Mouse (Mus musculus): ENCODE measurements at regions not wholly inside any gene's neighbourhood (a gene's known extent, or its start where the extent isn't known, plus 50 kb on each side); places are given as distances from the start of the nearest gene placed in this dataset.

- Histone ChIP-seq H3K4me3 (ENCODE audit: low read depth, low read length) (no peak overlapping the region), H3K9ac (ENCODE audit: low read depth, low read length) (no peak overlapping the region), H3K4me1 (replicated peaks; ENCODE audit: control insufficient read depth, insufficient read depth, low read length) (no peaks in the 10 kb centered on the region), H3K9me3 (ENCODE audit: control insufficient read depth, low read length) (no peaks in the 10 kb centered on the region), H3K4me2 (replicated peaks; ENCODE audit: low read depth, low read length) (no peak overlapping the region), H3K27ac (ENCODE audit: low read depth, low read length) (no peak overlapping the region), H3K27me3 (ENCODE audit: control insufficient read depth, insufficient read depth, low read length) (no peaks in the 10 kb centered on the region), H3K36me3 (ENCODE audit: control insufficient read depth, insufficient read depth, low read length) (no peaks in the 10 kb centered on the region)
- DNase-seq (ENCODE audit: low spot score), result no peak
- no peak for ATAC-seq (ENCODE audit: low FRiP score)
- 92% methylated on average over 2 of the region's 2 CpGs for WGBS
These were observed 529.4 kb upstream of the Syt1 start for GRCm38 (mm10) chr10:109540229-109540628.

GRCm38 (mm10) chr10:109528096-109528495 lies 517.3 kb upstream of the Syt1 start:
- no peak for ATAC-seq (ENCODE audit: low FRiP score)
- H3K9me3 ChIP-seq (ENCODE audit: control insufficient read depth, low read length), result no peaks in the 10 kb centered on the region
- no peaks in the 10 kb centered on the region for H3K4me1 ChIP-seq (replicated peaks; ENCODE audit: control insufficient read depth, insufficient read depth, low read length)
- H3K9ac ChIP-seq (ENCODE audit: low read depth, low read length), result no peak overlapping the region
- H3K36me3 ChIP-seq (ENCODE audit: control insufficient read depth, insufficient read depth, low read length), result no peaks in the 10 kb centered on the region
- H3K27me3 ChIP-seq (ENCODE audit: control insufficient read depth, insufficient read depth, low read length), result no peaks in the 10 kb centered on the region
- H3K4me2 ChIP-seq (replicated peaks; ENCODE audit: low read depth, low read length), result no peak overlapping the region
- no peak for DNase-seq (ENCODE audit: low spot score)
- no peak overlapping the region for H3K4me3 ChIP-seq (ENCODE audit: low read depth, low read length)
- 85% methylated on average over 2 of the region's 2 CpGs for WGBS
- no peak overlapping the region for H3K27ac ChIP-seq (ENCODE audit: low read depth, low read length)

- H3K9me3 ChIP-seq (ENCODE audit: control insufficient read depth, low read length), result no peaks in the 10 kb centered on the region
- H3K4me3 ChIP-seq (ENCODE audit: low read depth, low read length), result no peak overlapping the region
- H3K36me3 ChIP-seq (ENCODE audit: control insufficient read depth, insufficient read depth, low read length), result no peaks in the 10 kb centered on the region
- H3K9ac ChIP-seq (ENCODE audit: low read depth, low read length), result no peak overlapping the region
- no peaks in the 10 kb centered on the region for H3K4me1 ChIP-seq (replicated peaks; ENCODE audit: control insufficient read depth, insufficient read depth, low read length)
- 15% methylated on average over 2 of the region's 2 CpGs for WGBS
- H3K27ac ChIP-seq (ENCODE audit: low read depth, low read length), result no peak overlapping the region
- H3K4me2 ChIP-seq (replicated peaks; ENCODE audit: low read depth, low read length), result no peak overlapping the region
- DNase-seq (ENCODE audit: low spot score), result no peak
- no peak for ATAC-seq (ENCODE audit: low FRiP score)
- H3K27me3 ChIP-seq (ENCODE audit: control insufficient read depth, insufficient read depth, low read length), result no peaks in the 10 kb centered on the region
These were observed 510.9 kb upstream of the Syt1 start for GRCm38 (mm10) chr10:109521681-109522080.

- Histone ChIP-seq H3K9me3 (ENCODE audit: control insufficient read depth, low read length) (no peaks in the 10 kb centered on the region), H3K27me3 (ENCODE audit: control insufficient read depth, insufficient read depth, low read length) (no peaks in the 10 kb centered on the region), H3K36me3 (ENCODE audit: control insufficient read depth, insufficient read depth, low read length) (no peaks in the 10 kb centered on the region), H3K27ac (ENCODE audit: low read depth, low read length) (no peak overlapping the region), H3K9ac (ENCODE audit: low read depth, low read length) (no peak overlapping the region), H3K4me3 (ENCODE audit: low read depth, low read length) (no peak overlapping the region), H3K4me2 (replicated peaks; ENCODE audit: low read depth, low read length) (no peak overlapping the region), H3K4me1 (replicated peaks; ENCODE audit: control insufficient read depth, insufficient read depth, low read length) (no peaks in the 10 kb centered on the region)
- DNase-seq (ENCODE audit: low spot score), result no peak
- 91% methylated on average over 1 of the region's 1 CpGs for WGBS
- no peak for ATAC-seq (ENCODE audit: low FRiP score)
These were observed 506.9 kb upstream of the Syt1 start for GRCm38 (mm10) chr10:109517664-109518063.

- ATAC-seq (ENCODE audit: low FRiP score) (no peak), DNase-seq (ENCODE audit: low spot score) (no peak)
- Histone ChIP-seq H3K36me3 (ENCODE audit: control insufficient read depth, insufficient read depth, low read length) (no peaks in the 10 kb centered on the region), H3K4me1 (replicated peaks; ENCODE audit: control insufficient read depth, insufficient read depth, low read length) (no peaks in the 10 kb centered on the region), H3K9me3 (ENCODE audit: control insufficient read depth, low read length) (no peaks in the 10 kb centered on the region), H3K4me3 (ENCODE audit: low read depth, low read length) (no peak overlapping the region), H3K4me2 (replicated peaks; ENCODE audit: low read depth, low read length) (no peak overlapping the region), H3K9ac (ENCODE audit: low read depth, low read length) (no peak overlapping the region), H3K27me3 (ENCODE audit: control insufficient read depth, insufficient read depth, low read length) (no peaks in the 10 kb centered on the region), H3K27ac (ENCODE audit: low read depth, low read length) (no peak overlapping the region)
- WGBS, result 97% methylated on average over 3 of the region's 3 CpGs
These were observed 504.4 kb upstream of the Syt1 start for GRCm38 (mm10) chr10:109515225-109515624.

- Histone ChIP-seq H3K36me3 (ENCODE audit: control insufficient read depth, insufficient read depth, low read length) (no peaks in the 10 kb centered on the region), H3K9me3 (ENCODE audit: control insufficient read depth, low read length) (no peaks in the 10 kb centered on the region), H3K27me3 (ENCODE audit: control insufficient read depth, insufficient read depth, low read length) (no peaks in the 10 kb centered on the region), H3K4me2 (replicated peaks; ENCODE audit: low read depth, low read length) (no peak overlapping the region), H3K9ac (ENCODE audit: low read depth, low read length) (no peak overlapping the region), H3K27ac (ENCODE audit: low read depth, low read length) (no peak overlapping the region), H3K4me1 (replicated peaks; ENCODE audit: control insufficient read depth, insufficient read depth, low read length) (no peaks in the 10 kb centered on the region), H3K4me3 (ENCODE audit: low read depth, low read length) (no peak overlapping the region)
- WGBS, result 62% methylated on average over 1 of the region's 1 CpGs
- DNase-seq (ENCODE audit: low spot score), result no peak
- no peak for ATAC-seq (ENCODE audit: low FRiP score)
These were observed 500.3 kb upstream of the Syt1 start for GRCm38 (mm10) chr10:109510917-109511715.

GRCm38 (mm10) chr10:109508553-109508952 lies 497.8 kb upstream of the Syt1 start:
- no peak overlapping the region for H3K27ac ChIP-seq (ENCODE audit: low read depth, low read length)
- no peaks in the 10 kb centered on the region for H3K4me1 ChIP-seq (replicated peaks; ENCODE audit: control insufficient read depth, insufficient read depth, low read length)
- H3K9me3 ChIP-seq (ENCODE audit: control insufficient read depth, low read length), result no peaks in the 10 kb centered on the region
- no peaks in the 10 kb centered on the region for H3K36me3 ChIP-seq (ENCODE audit: control insufficient read depth, insufficient read depth, low read length)
- ATAC-seq (ENCODE audit: low FRiP score) (no peak), DNase-seq (ENCODE audit: low spot score) (no peak)
- no peak overlapping the region for H3K9ac ChIP-seq (ENCODE audit: low read depth, low read length)
- no peak overlapping the region for H3K4me2 ChIP-seq (replicated peaks; ENCODE audit: low read depth, low read length)
- no peak overlapping the region for H3K4me3 ChIP-seq (ENCODE audit: low read depth, low read length)
- no peaks in the 10 kb centered on the region for H3K27me3 ChIP-seq (ENCODE audit: control insufficient read depth, insufficient read depth, low read length)
- 71% methylated on average over 1 of the region's 1 CpGs for WGBS

- H3K4me2 ChIP-seq (replicated peaks; ENCODE audit: low read depth, low read length), result no peak overlapping the region
- no peaks in the 10 kb centered on the region for H3K36me3 ChIP-seq (ENCODE audit: control insufficient read depth, insufficient read depth, low read length)
- no peak for ATAC-seq (ENCODE audit: low FRiP score)
- 67% methylated on average over 3 of the region's 3 CpGs for WGBS
- H3K4me3 ChIP-seq (ENCODE audit: low read depth, low read length), result no peak overlapping the region
- H3K27me3 ChIP-seq (ENCODE audit: control insufficient read depth, insufficient read depth, low read length), result no peaks in the 10 kb centered on the region
- H3K9me3 ChIP-seq (ENCODE audit: control insufficient read depth, low read length), result no peaks in the 10 kb centered on the region
- H3K9ac ChIP-seq (ENCODE audit: low read depth, low read length), result no peak overlapping the region
- H3K27ac ChIP-seq (ENCODE audit: low read depth, low read length), result no peak overlapping the region
- no peaks in the 10 kb centered on the region for H3K4me1 ChIP-seq (replicated peaks; ENCODE audit: control insufficient read depth, insufficient read depth, low read length)
- DNase-seq (ENCODE audit: low spot score), result no peak
These were observed 496.4 kb upstream of the Syt1 start for GRCm38 (mm10) chr10:109507228-109507627.

- Histone ChIP-seq H3K36me3 (ENCODE audit: control insufficient read depth, insufficient read depth, low read length) (no peaks in the 10 kb centered on the region), H3K4me1 (replicated peaks; ENCODE audit: control insufficient read depth, insufficient read depth, low read length) (no peaks in the 10 kb centered on the region), H3K4me3 (ENCODE audit: low read depth, low read length) (no peak overlapping the region), H3K9me3 (ENCODE audit: control insufficient read depth, low read length) (no peaks in the 10 kb centered on the region), H3K9ac (ENCODE audit: low read depth, low read length) (no peak overlapping the region), H3K27ac (ENCODE audit: low read depth, low read length) (no peak overlapping the region), H3K4me2 (replicated peaks; ENCODE audit: low read depth, low read length) (no peak overlapping the region), H3K27me3 (ENCODE audit: control insufficient read depth, insufficient read depth, low read length) (no peaks in the 10 kb centered on the region)
- no peak for ATAC-seq (ENCODE audit: low FRiP score)
- peak; percentile 21 for DNase-seq (ENCODE audit: low spot score)
- WGBS, result 56% methylated on average over 4 of the region's 4 CpGs
These were observed 493.9 kb upstream of the Syt1 start for GRCm38 (mm10) chr10:109504683-109505082.

All from hindbrain, embryonic 11.5 days (tissue).